Mouse (Mus musculus): ENCODE data around the gene Gm45799. TPM values are rescaled to one million over a fixed set of nuclear protein-coding genes. Genes with fewer than 3 reads are reported as not detected.

The Gm45799 gene
- polyA plus RNA-seq, 1 experiment from 2014 or later, result 9.3 TPM

Other genes starting within 250 kb of the Gm45799 start
- gene Fam160a2, start 240.5 kb upstream of the Gm45799 start, polyA plus RNA-seq (2016; fragmentation: Nextera tagmentation; extraction: Ambion mirVana), result 41.6 and 44.7 TPM in 2 replicates
- gene Cnga4, start 236.0 kb upstream of the Gm45799 start, polyA plus RNA-seq (2016; fragmentation: Nextera tagmentation; extraction: Ambion mirVana), result 0.19 TPM in 1 of 2 replicates, not detected in the other
- gene Cckbr, start 214.8 kb upstream of the Gm45799 start, polyA plus RNA-seq (2016; fragmentation: Nextera tagmentation; extraction: Ambion mirVana), result 0.46 and 0.92 TPM in 2 replicates
- gene Cavin3, start 158.3 kb upstream of the Gm45799 start, polyA plus RNA-seq (2016; fragmentation: Nextera tagmentation; extraction: Ambion mirVana), result 37.4 and 41.0 TPM in 2 replicates
- 56.2 and 57.7 TPM in 2 replicates for gene Smpd1, start 86.2 kb upstream of the Gm45799 start, polyA plus RNA-seq (2016; fragmentation: Nextera tagmentation; extraction: Ambion mirVana)
- 165 and 170 TPM in 2 replicates for gene Apbb1, start 58.9 kb upstream of the Gm45799 start, polyA plus RNA-seq (2016; fragmentation: Nextera tagmentation; extraction: Ambion mirVana)
- 0.21 and 0.27 TPM in 2 replicates for gene Hpx, start 40.4 kb upstream of the Gm45799 start, polyA plus RNA-seq (2016; fragmentation: Nextera tagmentation; extraction: Ambion mirVana)
- gene Trim3, start 7.0 kb upstream of the Gm45799 start, polyA plus RNA-seq (2016; fragmentation: Nextera tagmentation; extraction: Ambion mirVana), result 62.7 and 63.6 TPM in 2 replicates
- gene Timm10b, start 496 bp upstream of the Gm45799 start, polyA plus RNA-seq (2016; fragmentation: Nextera tagmentation; extraction: Ambion mirVana), result 127 and 151 TPM in 2 replicates
- 75.3 and 82.1 TPM in 2 replicates for gene Arfip2, start 136 bp upstream of the Gm45799 start, polyA plus RNA-seq (2016; fragmentation: Nextera tagmentation; extraction: Ambion mirVana)
- 1.2 and 1.3 TPM in 2 replicates for gene Dnhd1, start 10.3 kb downstream of the Gm45799 start, polyA plus RNA-seq (2016; fragmentation: Nextera tagmentation; extraction: Ambion mirVana)
- gene Ilk, start 96.0 kb downstream of the Gm45799 start, polyA plus RNA-seq (2016; fragmentation: Nextera tagmentation; extraction: Ambion mirVana), result 216 and 226 TPM in 2 replicates
- gene Rrp8, start 96.8 kb downstream of the Gm45799 start, polyA plus RNA-seq (2016; fragmentation: Nextera tagmentation; extraction: Ambion mirVana), result 32.7 and 36.6 TPM in 2 replicates
- gene Taf10, start 103.8 kb downstream of the Gm45799 start, polyA plus RNA-seq (2016; fragmentation: Nextera tagmentation; extraction: Ambion mirVana), result 146 and 171 TPM in 2 replicates
- 47.4 and 49.5 TPM in 2 replicates for gene Tpp1, start 111.7 kb downstream of the Gm45799 start, polyA plus RNA-seq (2016; fragmentation: Nextera tagmentation; extraction: Ambion mirVana)
- 26.9 and 28.6 TPM in 2 replicates for gene Dchs1, start 147.1 kb downstream of the Gm45799 start, polyA plus RNA-seq (2016; fragmentation: Nextera tagmentation; extraction: Ambion mirVana)
- gene Mrpl17, start 170.5 kb downstream of the Gm45799 start, polyA plus RNA-seq (2016; fragmentation: Nextera tagmentation; extraction: Ambion mirVana), result 218 and 251 TPM in 2 replicates

Measured in hindbrain, embryonic 12.5 days (tissue).